Mouse (Mus musculus) myocyte (in vitro differentiated cells): ENCODE measurements around the gene Urod. TPM values are rescaled to one million over a fixed set of nuclear protein-coding genes. Genes with fewer than 3 reads are reported as not detected.

Experiments used
- H3K27me3 ChIP-seq: one replicate; pipeline ENCODE4 v1.6.1; 2011; ENCODE audit not compliant: control insufficient read depth, insufficient read depth, insufficient read length
- H3K36me3 ChIP-seq: one replicate; pipeline ENCODE4 v1.6.1; 2011; ENCODE audit not compliant: control insufficient read depth, insufficient read depth
- H3K4me2 ChIP-seq: one replicate; pipeline ENCODE4 v1.6.1; 2011; ENCODE audit warnings: low read depth, control low read depth
- H3K4me3 ChIP-seq: one replicate; pipeline ENCODE4 v1.5.1; 2011; ENCODE audit warnings: mild to moderate bottlenecking, control low read depth, moderate library complexity
- H3K79me2 ChIP-seq: one replicate; pipeline ENCODE4 v1.6.1; 2011; ENCODE audit not compliant: control insufficient read depth, insufficient read depth
- H3ac ChIP-seq: one replicate; pipeline ENCODE4 v1.6.1; 2011; ENCODE audit not compliant: control insufficient read depth, insufficient read length
- CEBPB ChIP-seq: IDR thresholded peaks from 2 replicates; pipeline ENCODE4 v1.6.1; 2011; ENCODE audit warnings: mild to moderate bottlenecking, moderate library complexity; ENCODE audit not compliant: poor library complexity, insufficient read depth, severe bottlenecking
- E2F4 ChIP-seq: IDR thresholded peaks from one replicate; pipeline ENCODE4 v1.6.1; 2011; ENCODE audit warnings: mild to moderate bottlenecking, control low read depth, moderate library complexity; ENCODE audit not compliant: insufficient read depth
- MAX ChIP-seq: IDR thresholded peaks from one replicate; pipeline ENCODE4 v1.6.1; 2011; ENCODE audit warnings: low read depth, mild to moderate bottlenecking, control low read depth
- MYOD1 ChIP-seq, 3 experiments: IDR thresholded peaks; one replicate each; pipeline ENCODE4 v1.6.1; 2011; ENCODE audit warnings: control low read depth in 2 of 3, low read depth in 2 of 3, mild to moderate bottlenecking in 2 of 3, moderate library complexity in 1 of 3; ENCODE audit not compliant: insufficient read length in 2 of 3, control insufficient read depth in 1 of 3
- MYOG ChIP-seq, 3 experiments: IDR thresholded peaks; one replicate each; pipeline ENCODE4 v1.6.1; 2011; ENCODE audit warnings: control low read depth in 2 of 3, low read depth in 2 of 3, mild to moderate bottlenecking in 2 of 3; ENCODE audit not compliant: insufficient read length in 2 of 3, control insufficient read depth in 1 of 3, insufficient read depth in 1 of 3
- POLR2A ChIP-seq: IDR thresholded peaks from one replicate; pipeline ENCODE4 v1.6.1; 2011; ENCODE audit warnings: low read depth, mild to moderate bottlenecking, control low read depth, moderate library complexity; ENCODE audit not compliant: insufficient read length
- POLR2AphosphoS2 ChIP-seq: IDR thresholded peaks from one replicate; pipeline ENCODE4 v1.6.1; 2011; ENCODE audit warnings: low read depth, control low read depth; ENCODE audit not compliant: insufficient read length
- REST ChIP-seq: IDR thresholded peaks from one replicate; pipeline ENCODE4 v1.6.1; 2011; ENCODE audit warnings: mild to moderate bottlenecking, control low read depth, moderate library complexity; ENCODE audit not compliant: insufficient read depth, insufficient read length
- SRF ChIP-seq: IDR thresholded peaks from one replicate; pipeline ENCODE4 v1.6.1; 2011; ENCODE audit warnings: low read depth; ENCODE audit not compliant: control insufficient read depth, insufficient read length
- TCF12 ChIP-seq: IDR thresholded peaks from one replicate; pipeline ENCODE4 v1.6.1; 2011; ENCODE audit warnings: mild to moderate bottlenecking, control low read depth; ENCODE audit not compliant: poor library complexity, insufficient read depth, severe bottlenecking
- TCF3 ChIP-seq: IDR thresholded peaks from one replicate; pipeline ENCODE4 v1.6.1; 2011; ENCODE audit warnings: low read depth, control low read depth; ENCODE audit not compliant: insufficient read length
- USF1 ChIP-seq: IDR thresholded peaks from one replicate; pipeline ENCODE4 v1.6.1; 2011; ENCODE audit warnings: low read depth, mild to moderate bottlenecking, control low read depth, moderate library complexity
- polyA plus RNA-seq: library from polyadenylated mRNA; unstranded; fragments of >200 nt; fragmentation: generic; extraction: Trizol; gene quantifications from one replicate; pipeline ENCODE4 v1.2.1, GENCODE M21; 2012; ENCODE audit warnings: missing spikeins

Gene Urod
- polyA plus RNA-seq = 69.6 TPM

- TF ChIP-seq CEBPB (no peak), TCF12 (peak; percentile 81), POLR2AphosphoS2 (peak; percentile 65), TCF3 (peak; percentile 33), POLR2A (peak; percentile 66), MYOG (IDR thresholded peaks at IDR 0.05; ENCODE audit: control insufficient read depth in 1 of 3, insufficient read depth in 1 of 3, insufficient read length in 2 of 3, low read depth in 2 of 3) (peak; percentile 88 to 98 (median 93)), USF1 (peak; percentile 97), E2F4 (no peak), SRF (no peak), REST (no peak), MAX (no peak), MYOD1 (IDR thresholded peaks at IDR 0.05; ENCODE audit: control insufficient read depth in 1 of 3, insufficient read length in 2 of 3, low read depth in 2 of 3) (peak; percentile 46 to 94 (median 92))
- Histone ChIP-seq H3K79me2 (no peaks in the 10 kb centered on the region), H3ac (peak within 1 kb of the TSS; percentile 43), H3K27me3 (no peaks in the 10 kb centered on the region), H3K4me2 (peak within 1 kb of the TSS; percentile 99), H3K36me3 (peaks cover 9% of the 10 kb centered on the region), H3K4me3 (peak within 1 kb of the TSS; percentile 54)
These were observed at the start of gene Urod for GRCm38 (mm10) chr4:116993672-116994621. Gene Urod, minus strand, starts transcription at chr4:116994413.

DNA sequence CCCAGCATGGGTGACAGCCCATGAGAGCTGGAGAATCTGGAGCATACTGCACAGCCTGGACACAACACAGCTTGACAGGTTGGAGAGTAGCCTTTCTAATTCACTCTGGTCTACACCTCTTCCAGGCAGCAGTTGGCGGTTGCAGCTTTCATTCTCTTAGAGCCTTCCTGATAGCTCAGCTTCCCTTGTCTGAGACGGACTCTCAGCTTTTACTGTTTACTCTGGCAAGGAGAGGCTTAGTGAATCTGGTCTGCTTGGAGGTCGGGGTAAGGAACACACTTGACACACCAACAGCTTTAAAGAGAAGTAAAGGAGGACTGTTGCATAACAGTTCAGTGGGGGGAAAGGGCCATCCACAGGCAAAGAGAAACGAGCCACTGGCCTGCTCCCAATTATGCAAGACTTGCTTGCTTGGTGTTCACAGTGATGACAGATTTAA lies 47.1 kb upstream of the Urod start:
- no peak overlapping the region for H3K4me3 ChIP-seq
- H3ac ChIP-seq = no peak overlapping the region
- TF ChIP-seq REST = no peak
- no peak for TF ChIP-seq TCF3
- TF ChIP-seq POLR2AphosphoS2 = no peak
- TF ChIP-seq SRF = no peak
- TF ChIP-seq TCF12 = no peak
- TF ChIP-seq MAX = no peak
- TF ChIP-seq POLR2A = no peak
- no peak for TF ChIP-seq E2F4
- H3K36me3 ChIP-seq = peaks cover 4% of the 10 kb centered on the region
- no peaks in the 10 kb centered on the region for H3K27me3 ChIP-seq
- no peak overlapping the region for H3K4me2 ChIP-seq
- peaks cover under 1% of the 10 kb centered on the region for H3K79me2 ChIP-seq

GRCm38 (mm10) chr4:117040791-117041190 lies 46.6 kb upstream of the Urod start:
- H3K4me2 ChIP-seq = peak overlapping the region; percentile 59
- TF ChIP-seq MYOG (IDR thresholded peaks at IDR 0.05; ENCODE audit: control insufficient read depth in 1 of 3, insufficient read depth in 1 of 3, insufficient read length in 2 of 3, low read depth in 2 of 3) = no peak
- no peak for TF ChIP-seq TCF3
- TF ChIP-seq MAX = no peak
- no peak for TF ChIP-seq TCF12
- TF ChIP-seq SRF = no peak
- no peak for TF ChIP-seq E2F4
- no peak for TF ChIP-seq POLR2AphosphoS2
- no peak for TF ChIP-seq REST
- no peak for TF ChIP-seq USF1
- no peak for TF ChIP-seq POLR2A
- no peak for TF ChIP-seq CEBPB
- no peak for TF ChIP-seq MYOD1 (IDR thresholded peaks at IDR 0.05; ENCODE audit: control insufficient read depth in 1 of 3, insufficient read length in 2 of 3, low read depth in 2 of 3)
- H3K36me3 ChIP-seq = peaks cover 4% of the 10 kb centered on the region
- peaks cover 6% of the 10 kb centered on the region for H3K79me2 ChIP-seq
- no peak overlapping the region for H3ac ChIP-seq
- H3K4me3 ChIP-seq = no peak overlapping the region
- H3K27me3 ChIP-seq = no peaks in the 10 kb centered on the region

DNA sequence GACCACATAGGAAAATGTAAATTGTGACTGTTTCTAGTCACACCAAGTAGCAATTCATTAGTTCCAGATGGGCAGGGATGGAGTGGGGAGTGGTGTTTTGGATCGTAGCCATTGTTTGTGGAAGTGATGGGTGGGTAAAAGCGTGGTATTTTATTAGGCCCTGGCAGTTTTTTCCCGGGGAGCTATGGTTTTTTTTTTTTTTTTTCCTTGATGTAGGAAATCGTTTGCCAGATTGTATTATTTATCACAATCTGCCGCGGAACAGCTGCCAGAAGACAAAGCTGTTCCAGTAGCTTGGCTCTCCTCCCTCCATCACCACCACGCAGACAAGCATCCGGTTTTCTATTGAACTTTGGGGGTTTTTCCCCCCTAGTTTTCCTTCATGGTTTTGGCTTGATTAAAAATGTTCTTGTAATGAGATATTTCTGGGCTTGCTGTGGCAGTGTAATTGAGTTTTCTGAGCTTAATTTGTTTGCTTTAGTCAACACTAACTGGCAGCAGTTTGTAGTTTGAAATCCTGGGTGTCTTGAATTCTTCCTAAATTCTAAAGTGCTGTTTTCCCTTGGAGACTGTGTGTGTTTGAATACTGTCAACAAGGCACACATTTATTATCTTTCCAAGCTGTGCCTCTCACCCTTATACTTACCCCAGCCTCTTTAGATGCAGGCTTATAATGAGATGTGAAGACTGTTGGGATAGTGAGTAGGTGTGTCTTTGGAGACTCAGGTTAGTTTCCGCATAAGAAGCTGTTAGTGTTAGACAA lies 45.9 kb upstream of the Urod start:
- no peak for TF ChIP-seq REST
- no peak for TF ChIP-seq POLR2A
- no peak for TF ChIP-seq MAX
- TF ChIP-seq USF1 = no peak
- peak in 2 of 3 experiments; percentile 75 to 78 for TF ChIP-seq MYOD1 (IDR thresholded peaks at IDR 0.05; ENCODE audit: control insufficient read depth in 1 of 3, insufficient read length in 2 of 3, low read depth in 2 of 3)
- TF ChIP-seq E2F4 = no peak
- no peak for TF ChIP-seq POLR2AphosphoS2
- peak in 1 of 3 experiments; percentile 10 for TF ChIP-seq MYOG (IDR thresholded peaks at IDR 0.05; ENCODE audit: control insufficient read depth in 1 of 3, insufficient read depth in 1 of 3, insufficient read length in 2 of 3, low read depth in 2 of 3)
- TF ChIP-seq SRF = no peak
- peak; percentile 38 for TF ChIP-seq TCF12
- TF ChIP-seq CEBPB = no peak
- no peak for TF ChIP-seq TCF3
- Histone ChIP-seq H3K36me3 (peaks cover 1% of the 10 kb centered on the region), H3K4me3 (no peak overlapping the region), H3K79me2 (peaks cover 6% of the 10 kb centered on the region), H3K4me2 (peak overlapping the region; percentile 59), H3K27me3 (no peaks in the 10 kb centered on the region), H3ac (no peak overlapping the region)
